Mouse (Mus musculus): ENCODE results near the gene Sipa1l2. TPM values are rescaled to one million over a fixed set of nuclear protein-coding genes. Genes with fewer than 3 reads are reported as not detected.

Gene Sipa1l2
- polyA plus RNA-seq, 1 experiment from 2014 or later: 27.2 TPM

DNA sequence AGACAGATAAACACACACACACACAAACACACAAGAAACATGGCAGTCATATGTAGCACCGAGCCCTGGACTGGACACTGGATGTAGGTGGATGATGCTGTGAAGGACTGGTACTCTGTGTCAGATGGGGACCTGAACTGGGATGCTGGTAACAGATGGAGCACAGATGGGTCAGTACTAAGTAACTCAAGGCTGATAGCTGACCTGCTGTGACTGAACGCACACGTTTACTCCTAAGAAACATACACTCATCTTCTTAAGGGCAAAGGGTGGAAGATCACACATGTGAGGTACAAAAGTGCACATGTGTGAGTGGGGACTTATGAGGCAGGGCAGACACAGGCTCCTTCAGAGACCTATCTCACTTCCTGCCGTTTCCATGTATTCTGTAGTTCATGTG is 50.7 kb downstream of the Sipa1l2 start:
- Histone ChIP-seq H3K36me3 (ENCODE audit: poor library complexity, severe bottlenecking) (no peaks in the 10 kb centered on the region), H3K9me3 (replicated peaks) (no peaks in the 10 kb centered on the region), H3K9ac (no peak overlapping the region), H3K4me1 (peaks cover 83% of the 10 kb centered on the region), H3K4me2 (no peak overlapping the region), H3K4me3 (no peak overlapping the region), H3K27me3 (no peaks in the 10 kb centered on the region), H3K27ac (no peak overlapping the region)
- 81% methylated on average over 4 of the region's 4 CpGs for WGBS
- no peak for ATAC-seq

DNA sequence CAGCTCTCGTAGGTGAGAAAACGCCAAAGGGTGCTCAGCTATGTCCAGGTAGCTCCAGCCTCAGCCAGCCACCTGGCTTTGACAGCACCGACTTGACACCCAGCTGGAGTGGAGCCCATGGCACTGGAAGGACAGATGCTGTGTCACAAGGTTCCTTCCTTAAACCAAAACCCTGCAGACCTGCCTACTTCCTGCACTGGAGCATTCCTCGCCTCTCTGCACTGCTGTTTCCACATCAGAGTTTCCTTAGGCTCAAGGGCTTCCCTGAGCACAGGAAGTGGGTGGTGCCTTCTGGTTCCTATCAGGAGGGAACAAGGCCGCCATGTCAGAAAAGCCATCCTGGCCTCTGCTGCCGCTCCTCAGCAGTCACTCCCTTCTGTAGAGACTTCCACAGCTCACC is 51.3 kb downstream of the Sipa1l2 start:
- ATAC-seq: no peak
- Histone ChIP-seq H3K4me1 (peaks cover 85% of the 10 kb centered on the region), H3K36me3 (ENCODE audit: poor library complexity, severe bottlenecking) (no peaks in the 10 kb centered on the region), H3K9ac (no peak overlapping the region), H3K4me3 (no peak overlapping the region), H3K9me3 (replicated peaks) (no peaks in the 10 kb centered on the region), H3K4me2 (no peak overlapping the region), H3K27ac (no peak overlapping the region), H3K27me3 (no peaks in the 10 kb centered on the region)
- 94% methylated on average over 6 of the region's 6 CpGs for WGBS

DNA sequence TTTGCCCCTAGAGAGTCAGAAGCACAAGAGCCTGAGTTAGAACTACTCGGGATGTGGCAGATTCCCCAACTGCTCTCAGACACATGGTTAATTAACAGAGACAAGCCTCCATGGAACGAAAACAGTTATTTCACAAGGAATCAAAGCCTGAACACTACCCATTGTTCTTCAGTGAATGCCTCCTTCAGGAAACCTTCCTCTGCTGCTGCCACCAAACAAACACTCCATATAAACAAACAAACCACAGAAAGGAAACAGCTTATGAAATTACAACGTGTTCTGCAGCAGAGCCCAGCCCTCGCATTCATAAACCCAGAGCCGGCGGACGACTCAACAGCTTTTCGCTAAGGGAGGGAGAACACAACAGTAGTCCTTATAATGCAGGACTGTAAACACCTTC is 52.2 kb downstream of the Sipa1l2 start:
- WGBS: 49% methylated on average over 8 of the region's 8 CpGs
- H3K27ac ChIP-seq: no peak overlapping the region
- ATAC-seq: no peak
- H3K36me3 ChIP-seq (ENCODE audit: poor library complexity, severe bottlenecking): no peaks in the 10 kb centered on the region
- no peak overlapping the region for H3K9ac ChIP-seq
- peaks cover 83% of the 10 kb centered on the region for H3K4me1 ChIP-seq
- no peaks in the 10 kb centered on the region for H3K27me3 ChIP-seq
- H3K9me3 ChIP-seq (replicated peaks): no peaks in the 10 kb centered on the region
- no peak overlapping the region for H3K4me3 ChIP-seq
- no peak overlapping the region for H3K4me2 ChIP-seq

- no peak overlapping the region for H3K4me3 ChIP-seq
- no peak overlapping the region for H3K27ac ChIP-seq
- H3K27me3 ChIP-seq: no peaks in the 10 kb centered on the region
- 66% methylated on average over 6 of the region's 6 CpGs for WGBS
- H3K4me2 ChIP-seq: no peak overlapping the region
- H3K36me3 ChIP-seq (ENCODE audit: poor library complexity, severe bottlenecking): no peaks in the 10 kb centered on the region
- peaks cover 75% of the 10 kb centered on the region for H3K4me1 ChIP-seq
- ATAC-seq: no peak
- H3K9me3 ChIP-seq (replicated peaks): no peaks in the 10 kb centered on the region
- no peak overlapping the region for H3K9ac ChIP-seq
Observed at GRCm38 (mm10) chr8:125516115-125516905, 53.3 kb downstream of the Sipa1l2 start.

- Histone ChIP-seq H3K27me3 (no peaks in the 10 kb centered on the region), H3K9ac (no peak overlapping the region), H3K36me3 (ENCODE audit: poor library complexity, severe bottlenecking) (no peaks in the 10 kb centered on the region), H3K4me2 (no peak overlapping the region), H3K4me3 (no peak overlapping the region), H3K27ac (no peak overlapping the region), H3K9me3 (replicated peaks) (no peaks in the 10 kb centered on the region), H3K4me1 (peaks cover 76% of the 10 kb centered on the region)
- WGBS: 68% methylated on average over 8 of the region's 8 CpGs
- no peak for ATAC-seq
Observed at GRCm38 (mm10) chr8:125515665-125516064, 53.9 kb downstream of the Sipa1l2 start.

DNA sequence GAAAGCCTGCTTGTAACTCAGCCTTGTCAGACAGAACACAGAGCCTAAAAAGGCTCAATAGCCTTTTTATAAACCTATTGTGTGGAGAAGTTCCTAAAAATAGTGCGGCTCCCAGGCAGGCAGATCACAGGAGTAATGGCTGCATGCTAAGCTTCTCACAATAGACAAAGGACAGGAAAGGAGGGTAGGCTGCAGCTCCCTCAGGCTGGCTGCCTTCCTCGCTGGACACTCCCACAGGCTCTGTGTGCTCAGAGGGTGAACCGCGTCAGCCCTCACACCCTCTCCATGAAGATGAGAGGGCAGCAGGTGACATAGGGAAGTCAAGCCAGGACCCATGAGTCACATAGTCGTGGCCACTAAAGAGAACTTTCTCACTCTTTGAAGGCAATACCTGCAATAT is 55.7 kb downstream of the Sipa1l2 start:
- Histone ChIP-seq H3K9ac (0 out of 2 replicates have a peak overlapping the region, but pooled peaks have one; percentile 17), H3K36me3 (ENCODE audit: poor library complexity, severe bottlenecking) (no peaks in the 10 kb centered on the region), H3K4me2 (0 out of 2 replicates have a peak overlapping the region, but pooled peaks have one; percentile 9), H3K27me3 (no peaks in the 10 kb centered on the region), H3K4me1 (peaks cover 81% of the 10 kb centered on the region), H3K9me3 (replicated peaks) (no peaks in the 10 kb centered on the region), H3K27ac (peak overlapping the region; percentile 78), H3K4me3 (no peak overlapping the region)
- WGBS: 5% methylated on average over 5 of the region's 5 CpGs
- ATAC-seq: peak; percentile 52

DNA sequence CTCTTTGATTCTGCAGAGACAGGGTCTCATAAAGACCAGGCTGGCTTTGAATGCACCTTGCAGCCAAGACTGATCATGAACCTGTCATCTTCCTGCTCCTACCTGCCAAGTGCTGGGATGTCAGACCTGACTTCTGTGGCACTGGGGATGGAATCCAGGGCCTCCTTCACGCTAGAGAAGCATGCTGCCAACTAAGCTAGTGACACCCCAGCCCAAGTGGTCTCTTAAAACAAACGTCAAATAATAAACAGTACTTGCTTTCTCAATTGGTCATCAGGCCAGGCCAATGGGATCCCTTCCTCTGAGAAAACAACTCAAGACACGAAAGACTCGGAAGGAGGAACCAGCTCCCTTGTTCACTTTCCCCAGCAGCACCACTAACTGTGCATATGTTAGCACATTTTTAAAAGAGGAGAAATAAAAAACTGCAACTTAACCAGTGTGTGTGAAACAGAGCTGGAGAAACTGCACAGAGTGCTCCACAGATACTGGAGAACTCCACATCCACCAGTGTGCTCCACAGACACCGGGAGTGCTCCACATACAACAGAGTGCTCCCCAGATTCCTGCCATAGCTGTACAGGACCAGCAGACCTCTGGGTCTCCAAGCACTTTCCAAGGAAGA is 56.3 kb downstream of the Sipa1l2 start:
- Histone ChIP-seq H3K4me3 (no peak overlapping the region), H3K4me2 (0 out of 2 replicates have a peak overlapping the region, but pooled peaks have one; percentile 9), H3K9me3 (replicated peaks) (no peaks in the 10 kb centered on the region), H3K9ac (0 out of 2 replicates have a peak overlapping the region, but pooled peaks have one; percentile 17), H3K4me1 (peaks cover 81% of the 10 kb centered on the region), H3K27ac (peak overlapping the region; percentile 78), H3K27me3 (no peaks in the 10 kb centered on the region), H3K36me3 (ENCODE audit: poor library complexity, severe bottlenecking) (no peaks in the 10 kb centered on the region)
- ATAC-seq: no peak
- 43% methylated on average over 5 of the region's 5 CpGs for WGBS

DNA sequence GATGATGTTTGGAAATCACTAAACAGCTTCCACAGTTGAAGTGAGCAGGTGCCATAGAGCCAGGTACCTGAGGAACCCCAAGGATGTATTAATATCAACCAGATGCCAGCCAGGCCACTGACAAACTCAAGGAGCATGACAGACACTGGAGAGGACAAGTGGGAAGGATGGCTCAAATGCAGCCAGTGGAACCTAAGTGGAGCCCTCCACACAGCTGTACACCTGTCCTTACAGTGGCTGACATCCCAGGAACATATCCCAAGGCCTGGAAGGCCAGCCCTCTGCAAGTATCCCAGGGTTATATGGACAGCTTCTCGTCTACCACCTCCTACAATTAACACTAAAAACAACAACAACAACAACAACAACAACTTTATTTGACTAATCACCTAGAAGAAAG is 57.0 kb downstream of the Sipa1l2 start:
- no peaks in the 10 kb centered on the region for H3K36me3 ChIP-seq (ENCODE audit: poor library complexity, severe bottlenecking)
- H3K9ac ChIP-seq: no peak overlapping the region
- no peak for ATAC-seq
- no peak overlapping the region for H3K27ac ChIP-seq
- H3K4me2 ChIP-seq: no peak overlapping the region
- H3K4me3 ChIP-seq: no peak overlapping the region
- WGBS: 71% methylated on average over 1 of the region's 1 CpGs
- no peaks in the 10 kb centered on the region for H3K27me3 ChIP-seq
- no peaks in the 10 kb centered on the region for H3K9me3 ChIP-seq (replicated peaks)
- H3K4me1 ChIP-seq: peaks cover 82% of the 10 kb centered on the region

- 75% methylated on average over 14 of the region's 14 CpGs for WGBS
- no peaks in the 10 kb centered on the region for H3K27me3 ChIP-seq
- H3K9ac ChIP-seq: no peak overlapping the region
- no peak for ATAC-seq
- no peak overlapping the region for H3K4me2 ChIP-seq
- no peak overlapping the region for H3K27ac ChIP-seq
- peaks cover 89% of the 10 kb centered on the region for H3K4me1 ChIP-seq
- H3K36me3 ChIP-seq (ENCODE audit: poor library complexity, severe bottlenecking): no peaks in the 10 kb centered on the region
- no peaks in the 10 kb centered on the region for H3K9me3 ChIP-seq (replicated peaks)
- H3K4me3 ChIP-seq: no peak overlapping the region
Observed at GRCm38 (mm10) chr8:125510861-125511668, 58.5 kb downstream of the Sipa1l2 start.

DNA sequence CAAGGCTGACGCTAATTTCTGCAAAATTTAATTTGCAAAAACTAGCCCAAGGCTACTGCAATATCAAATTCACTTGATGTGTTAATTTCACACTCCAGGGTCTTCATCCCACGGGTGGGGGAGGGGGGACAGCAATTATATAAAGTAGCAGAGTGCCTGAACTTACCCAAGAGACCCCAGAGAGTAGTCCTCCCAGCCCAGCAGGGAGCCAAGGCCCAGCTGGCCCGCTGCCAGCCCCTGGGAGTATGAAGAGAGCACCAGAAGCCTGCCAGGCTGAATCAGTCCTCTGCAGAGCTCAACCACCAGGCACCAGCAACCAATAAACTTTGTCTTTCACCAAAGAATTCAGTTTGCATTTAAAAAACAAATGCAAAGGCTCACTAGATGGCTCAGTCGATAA is 59.8 kb downstream of the Sipa1l2 start:
- H3K27me3 ChIP-seq: no peaks in the 10 kb centered on the region
- no peak overlapping the region for H3K4me3 ChIP-seq
- peak overlapping the region; percentile 59; the same call in 1 of the 2 replicates for H3K27ac ChIP-seq
- H3K36me3 ChIP-seq (ENCODE audit: poor library complexity, severe bottlenecking): no peaks in the 10 kb centered on the region
- no peak overlapping the region for H3K4me2 ChIP-seq
- ATAC-seq: peak; percentile 54; the same call in 1 of the 2 replicates
- peaks cover 90% of the 10 kb centered on the region for H3K4me1 ChIP-seq
- no peaks in the 10 kb centered on the region for H3K9me3 ChIP-seq (replicated peaks)
- 17% methylated on average over 4 of the region's 4 CpGs for WGBS
- no peak overlapping the region for H3K9ac ChIP-seq

- 59% methylated on average over 6 of the region's 6 CpGs for WGBS
- Histone ChIP-seq H3K27ac (no peak overlapping the region; the same call in 1 of the 2 replicates), H3K27me3 (no peaks in the 10 kb centered on the region), H3K4me3 (no peak overlapping the region), H3K4me1 (peaks cover 90% of the 10 kb centered on the region), H3K36me3 (ENCODE audit: poor library complexity, severe bottlenecking) (no peaks in the 10 kb centered on the region), H3K9me3 (replicated peaks) (no peaks in the 10 kb centered on the region), H3K9ac (no peak overlapping the region), H3K4me2 (no peak overlapping the region)
- ATAC-seq: no peak
Observed at GRCm38 (mm10) chr8:125509175-125509574, 60.4 kb downstream of the Sipa1l2 start.

GRCm38 (mm10) chr8:125507291-125507690 is 62.3 kb downstream of the Sipa1l2 start:
- H3K4me1 ChIP-seq: peaks cover 79% of the 10 kb centered on the region

More at GRCm38 (mm10) chr8:125507291-125507690, 62.3 kb downstream of the Sipa1l2 start:
- Histone ChIP-seq H3K9ac (no peak overlapping the region), H3K36me3 (ENCODE audit: poor library complexity, severe bottlenecking) (no peaks in the 10 kb centered on the region), H3K9me3 (replicated peaks) (no peaks in the 10 kb centered on the region), H3K4me2 (no peak overlapping the region), H3K27me3 (no peaks in the 10 kb centered on the region), H3K4me3 (no peak overlapping the region), H3K27ac (no peak overlapping the region; the same call in 1 of the 2 replicates)
- WGBS: 72% methylated on average over 8 of the region's 8 CpGs
- no peak for ATAC-seq

Measured in forebrain, embryonic 13.5 days (tissue).